Mouse (Mus musculus): ENCODE data around the gene Fgfr2.

- peak; percentile 9; the same call in 1 of the 2 replicates for TF ChIP-seq CTCF (IDR thresholded peaks at IDR 0.05; ENCODE audit: borderline replicate concordance, insufficient read depth, low read length)
- TF ChIP-seq POLR2A (IDR thresholded peaks at IDR 0.05; ENCODE audit: low read depth, low read length), result no peak
Observed at GRCm38 (mm10) chr7:132596557-132597250, 526.4 kb downstream of the Fgfr2 start.
